Mouse (Mus musculus) R1 (cell line): Measurements from ENCODE around the gene Slc51a.
A peak's percentile ranks its signal among the peaks of the same experiment; 100 is the strongest.

ENCODE experiments used
- DNase-seq: peaks from one replicate; pipeline ENCODE4 v3.0.0-alpha.2; 2018; ENCODE audit warnings: low read depth, low spot score

The Slc51a gene

GRCm38 (mm10) chr16:32431926-32432325 is 55.8 kb downstream of the Slc51a start:
- DNase-seq, result no peak

GRCm38 (mm10) chr16:32431047-32431591 is 56.6 kb downstream of the Slc51a start:
- peak; percentile 49 for DNase-seq

- peak; percentile 95 for DNase-seq
Observed at GRCm38 (mm10) chr16:32430474-32431046, 57.1 kb downstream of the Slc51a start, which contains the start of gene Pcyt1a. Pcyt1a (plus strand) TSS chr16:32430921.

GRCm38 (mm10) chr16:32427506-32427905 is 60.2 kb downstream of the Slc51a start:
- DNase-seq, result no peak
